ENCODE assay signal across 7 mouse cellular contexts in genomic region chr16:90143416-90143759, GRCm38 (mm10). TPM values are rescaled to one million over a fixed set of nuclear protein-coding genes. Genes with fewer than 3 reads are reported as not detected.
A peak's percentile ranks its signal among the peaks of the same experiment; 100 is the strongest.
DNase-seq lines count a peak whose midpoint lies in the region; ATAC-seq and TF ChIP-seq lines count a peak whose summit lies in the region.

No protein-coding gene starts in this region.

- H3K27me3 ChIP-seq in spleen, adult 2 months (ENCODE audit: control insufficient read depth, insufficient read depth, low read length) = peaks cover 9% of the 10 kb centered on the region
- peaks cover 28% of the 10 kb centered on the region for H3K27me3 ChIP-seq in forebrain, embryonic 10.5 days (ENCODE audit: poor library complexity, severe bottlenecking)
- H3K27me3 ChIP-seq in limb, embryonic 15.5 days = no peaks in the 10 kb centered on the region
- H3K27me3 ChIP-seq in stomach, embryonic 16.5 days (ENCODE audit: control insufficient read depth, insufficient read depth, low read length) = no peaks in the 10 kb centered on the region

- TF ChIP-seq POLR2A in spleen, adult 2 months (IDR thresholded peaks at IDR 0.05; ENCODE audit: low read depth, low read length) = no peak

- H3K4me2 ChIP-seq in limb, embryonic 15.5 days = peak overlapping the region; percentile 92
- H3K4me2 ChIP-seq in stomach, embryonic 16.5 days (ENCODE audit: low read depth, low read length) = peak overlapping the region; percentile 99

- H3K9ac ChIP-seq in limb, embryonic 15.5 days = peak overlapping the region; percentile 61
- peak overlapping the region; percentile 83 for H3K9ac ChIP-seq in stomach, embryonic 16.5 days (ENCODE audit: low read length)

- H3K27ac ChIP-seq in spleen, adult 2 months (ENCODE audit: insufficient read depth, low read length) = no peak overlapping the region
- H3K27ac ChIP-seq in forebrain, embryonic 10.5 days = peak overlapping the region; percentile 99
- peak overlapping the region; percentile 78 for H3K27ac ChIP-seq in limb, embryonic 15.5 days
- peak overlapping the region; percentile 64 for H3K27ac ChIP-seq in stomach, embryonic 16.5 days (ENCODE audit: low read length)

- 0% methylated on average over 21 of the region's 21 CpGs for WGBS in spleen, adult 2 months
- under 1% methylated on average over 21 of the region's 21 CpGs for WGBS in forebrain, embryonic 10.5 days
- under 1% methylated on average over 21 of the region's 21 CpGs for WGBS in limb, embryonic 15.5 days
- WGBS in stomach, embryonic 16.5 days = under 1% methylated on average over 21 of the region's 21 CpGs

- DNase-seq in spleen, adult 2 months (ENCODE audit: low read depth in 1 of 2, low spot score in 2 of 2) = no peak
- no peak for DNase-seq in spleen, postnatal 36 days (ENCODE audit: low spot score in 2 of 2)
- DNase-seq in forebrain, embryonic 10.5 days (ENCODE audit: extremely low spot score, low spot score) = no peak
- DNase-seq in thymus, adult 18-20 months = no peak
- DNase-seq in cerebellum, adult 8-10 months = no peak

- H3K4me1 ChIP-seq in spleen, adult 2 months (ENCODE audit: control insufficient read depth, insufficient read depth, insufficient read length) = peaks cover 6% of the 10 kb centered on the region
- H3K4me1 ChIP-seq in forebrain, embryonic 10.5 days = peaks cover 53% of the 10 kb centered on the region
- peaks cover 20% of the 10 kb centered on the region for H3K4me1 ChIP-seq in limb, embryonic 15.5 days
- H3K4me1 ChIP-seq in stomach, embryonic 16.5 days (ENCODE audit: control insufficient read depth, insufficient read depth, low read length) = peaks cover 15% of the 10 kb centered on the region

- peak overlapping the region; percentile 66 for H3K4me3 ChIP-seq in spleen, adult 2 months (ENCODE audit: extremely low read depth, insufficient read depth, insufficient read length)
- peak overlapping the region; percentile 79 for H3K4me3 ChIP-seq in forebrain, embryonic 10.5 days
- H3K4me3 ChIP-seq in limb, embryonic 15.5 days = peak overlapping the region; percentile 59
- peak overlapping the region; percentile 75 for H3K4me3 ChIP-seq in stomach, embryonic 16.5 days (replicated peaks; ENCODE audit: low read length)

- no peak for TF ChIP-seq CTCF in spleen, adult 2 months (IDR thresholded peaks at IDR 0.05; ENCODE audit: extremely low read depth, insufficient read depth, insufficient read length, insufficient replicate concordance)

- no peaks in the 10 kb centered on the region for H3K36me3 ChIP-seq in spleen, adult 2 months (ENCODE audit: control insufficient read depth, insufficient read depth, low read length)
- peaks cover 1% of the 10 kb centered on the region; the same call in 1 of the 2 replicates for H3K36me3 ChIP-seq in forebrain, embryonic 10.5 days (replicated peaks)
- no peaks in the 10 kb centered on the region for H3K36me3 ChIP-seq in limb, embryonic 15.5 days
- H3K36me3 ChIP-seq in stomach, embryonic 16.5 days (ENCODE audit: control insufficient read depth, insufficient read depth, low read length) = no peaks in the 10 kb centered on the region

- peak; percentile 6; the same call in 1 of the 2 replicates for ATAC-seq in limb, embryonic 15.5 days (ENCODE audit: insufficient number of reproducible peaks, low FRiP score, low TSS enrichment, low read depth)
- ATAC-seq in stomach, embryonic 16.5 days (ENCODE audit: insufficient read depth, low FRiP score) = no peak

- no peaks in the 10 kb centered on the region for H3K9me3 ChIP-seq in forebrain, embryonic 10.5 days
- H3K9me3 ChIP-seq in limb, embryonic 15.5 days = no peaks in the 10 kb centered on the region
- H3K9me3 ChIP-seq in stomach, embryonic 16.5 days (replicated peaks; ENCODE audit: control insufficient read depth, low read length) = no peaks in the 10 kb centered on the region

RNA-seq across cellular contexts. Expression of gene Tiam1, which starts 0.2 kb away (rescaled TPM):
- 4.1 and 4.3 TPM in 2 replicates for polyA plus RNA-seq in spleen, adult 2 months (2012; rRNA removed)
- polyA plus RNA-seq in forebrain, embryonic 10.5 days (2016; fragmentation: Nextera tagmentation; extraction: Ambion mirVana) = 18.4 and 21.4 TPM in 2 replicates
- polyA plus RNA-seq in limb, embryonic 15.5 days (2015; fragmentation: Nextera tagmentation; extraction: Ambion mirVana) = 37.1 and 51.8 TPM in 2 replicates
- 22.6 and 24.1 TPM in 2 replicates for polyA plus RNA-seq in stomach, embryonic 16.5 days (2015; fragmentation: Nextera tagmentation; extraction: Ambion mirVana)
